Mouse (Mus musculus) ES-E14 (cell line): ENCODE data around the gene H2al1h. TPM values are rescaled to one million over a fixed set of nuclear protein-coding genes. Genes with fewer than 3 reads are reported as not detected.
"Not testable (repeated sequence)": the region's sequence is repeated elsewhere in the genome, so short reads cannot be mapped to it uniquely, and the experiment has no call there.

Source experiments
- DNase-seq: peaks from one replicate; pipeline ENCODE4 v3.0.0-alpha.2; 2013; ENCODE audit warnings: low read depth, low spot score
- H3K27ac ChIP-seq: 2 replicates; pipeline ENCODE4 v1.5.1; 2012; ENCODE audit warnings: low read depth, mild to moderate bottlenecking, low read length, moderate library complexity, mixed read lengths; ENCODE audit not compliant: poor library complexity, insufficient read depth, severe bottlenecking
- H3K36me3 ChIP-seq: 2 replicates; pipeline ENCODE4 v1.6.1; 2012; ENCODE audit warnings: mild to moderate bottlenecking, low read length, moderate library complexity, mixed read lengths; ENCODE audit not compliant: control insufficient read depth, poor library complexity, insufficient read depth, severe bottlenecking
- H3K4me1 ChIP-seq, 2 experiments: fragments of 150-350 bp in 1 of 2; sonication (generic) in 1 of 2; 2 replicates each; pipeline ENCODE4 v1.6.1; 2012; ENCODE audit warnings: low read length in 2 of 2, mild to moderate bottlenecking in 1 of 2, mixed read lengths in 1 of 2; ENCODE audit not compliant: control insufficient read depth in 2 of 2, insufficient read depth in 2 of 2, poor library complexity in 1 of 2
- H3K4me3 ChIP-seq, 2 experiments: fragments of 150-350 bp in 1 of 2; sonication (generic) in 1 of 2; 2 replicates each; pipeline ENCODE4 v1.5.1; 2012; ENCODE audit warnings: low read length in 2 of 2, low read depth in 1 of 2, mild to moderate bottlenecking in 1 of 2, mixed read lengths in 1 of 2; ENCODE audit not compliant: insufficient read depth in 1 of 2, poor library complexity in 1 of 2, severe bottlenecking in 1 of 2
- H3K9ac ChIP-seq: 2 replicates; pipeline ENCODE4 v1.6.1; 2012; ENCODE audit warnings: low read depth, mild to moderate bottlenecking, low read length, mixed read lengths; ENCODE audit not compliant: poor library complexity, insufficient read depth, severe bottlenecking
- H3K9me3 ChIP-seq: fragments of 150-350 bp; sonication (generic); 2 replicates; pipeline ENCODE4 v1.6.1; 2012; ENCODE audit warnings: low read depth, mild to moderate bottlenecking, low read length; ENCODE audit not compliant: control insufficient read depth, insufficient read depth
- CHD2 ChIP-seq: IDR thresholded peaks from 2 replicates; pipeline ENCODE4 v1.6.1; 2014; ENCODE audit warnings: mild to moderate bottlenecking, low read depth, low read length, inconsistent platforms
- HCFC1 ChIP-seq: IDR thresholded peaks from 2 replicates; pipeline ENCODE4 v1.6.1; 2012; ENCODE audit warnings: low read length, inconsistent platforms, borderline replicate concordance; ENCODE audit not compliant: insufficient read depth
- MAFK ChIP-seq: IDR thresholded peaks from 2 replicates; pipeline ENCODE4 v1.6.1; 2014; ENCODE audit warnings: mild to moderate bottlenecking, low read depth, low read length, inconsistent platforms; ENCODE audit not compliant: insufficient read depth
- ZC3H11A ChIP-seq: IDR thresholded peaks from 2 replicates; pipeline ENCODE4 v1.6.1; 2012; ENCODE audit warnings: low read depth, mild to moderate bottlenecking, inconsistent platforms, low read length, borderline replicate concordance
- ZNF384 ChIP-seq: IDR thresholded peaks from 2 replicates; pipeline ENCODE4 v1.6.1; 2012; ENCODE audit warnings: low read depth, low read length, inconsistent platforms
- in situ Hi-C, 2 experiments: fragments of 600-800 bp; cut with MboI; formaldehyde crosslinking; loops; one replicate each; pipeline ENCODE4 v1.15.1; 2025; ENCODE audit warnings: low sequenced_read_pairs in 2 of 2, inconsistent platforms in 1 of 2; ENCODE audit not compliant: unreplicated experiment in 2 of 2
- total RNA-seq: library from RNA; depleted of rRNA; stranded (reverse); fragments of 300-350 nt; gene quantifications from 2 replicates; pipeline ENCODE4 v1.2.3, GENCODE M21; 2012; rRNA removed

The H2al1h gene
- not detected in 2 replicates for total RNA-seq

GRCm38 (mm10) chrX:11321192-11321591 is at the start of gene H2al1h:
Gene H2al1h (plus strand): TSS chrX:11321492.
- H3K9ac ChIP-seq, H3K36me3 ChIP-seq, DNase-seq, in situ Hi-C loops, H3K4me1 ChIP-seq, H3K27ac ChIP-seq, H3K9me3 ChIP-seq, H3K4me3 ChIP-seq: not testable (repeated sequence)

GRCm38 (mm10) chrX:11273190-11273589 is 48.1 kb upstream of the H2al1h start:
- TF ChIP-seq CHD2, result no peak
- no peak for TF ChIP-seq ZNF384
- TF ChIP-seq MAFK, result no peak
- TF ChIP-seq HCFC1, result no peak
- no peak for TF ChIP-seq ZC3H11A
- Histone ChIP-seq H3K9me3 (no peaks in the 10 kb centered on the region), H3K4me3 (no peak overlapping the region), H3K4me1 (no peaks in the 10 kb centered on the region), H3K9ac (no peak overlapping the region), H3K27ac (no peak overlapping the region), H3K36me3 (no peaks in the 10 kb centered on the region)
- in situ Hi-C loops, result no loop called here
- no peak for DNase-seq

GRCm38 (mm10) chrX:11277083-11277482 is 44.2 kb upstream of the H2al1h start:
- DNase-seq, result no peak
- no peaks in the 10 kb centered on the region for H3K9me3 ChIP-seq
- in situ Hi-C loops, result no loop called here
- TF ChIP-seq MAFK (no peak), ZC3H11A (no peak), CHD2 (no peak), HCFC1 (no peak), ZNF384 (no peak)
- H3K4me1 ChIP-seq, result no peaks in the 10 kb centered on the region
- no peak overlapping the region for H3K27ac ChIP-seq
- H3K9ac ChIP-seq, result no peak overlapping the region
- no peaks in the 10 kb centered on the region for H3K36me3 ChIP-seq
- H3K4me3 ChIP-seq, result no peak overlapping the region

GRCm38 (mm10) chrX:11280741-11281140 is 40.6 kb upstream of the H2al1h start:
- no peak overlapping the region for H3K9ac ChIP-seq
- DNase-seq, result no peak
- H3K27ac ChIP-seq, result no peak overlapping the region
- no peaks in the 10 kb centered on the region for H3K36me3 ChIP-seq
- no peak overlapping the region for H3K4me3 ChIP-seq
- H3K9me3 ChIP-seq, result no peaks in the 10 kb centered on the region
- no peaks in the 10 kb centered on the region for H3K4me1 ChIP-seq
- in situ Hi-C loops, result no loop called here
- no peak for TF ChIP-seq ZC3H11A
- no peak for TF ChIP-seq MAFK
- TF ChIP-seq ZNF384, result no peak
- TF ChIP-seq HCFC1, result no peak
- TF ChIP-seq CHD2, result no peak

- Histone ChIP-seq H3K36me3 (no peaks in the 10 kb centered on the region), H3K4me1 (no peaks in the 10 kb centered on the region), H3K4me3 (no peak overlapping the region), H3K27ac (no peak overlapping the region), H3K9me3 (no peaks in the 10 kb centered on the region), H3K9ac (no peak overlapping the region)
- in situ Hi-C loops, result no loop called here
- no peak for TF ChIP-seq CHD2
- TF ChIP-seq MAFK, result no peak
- no peak for TF ChIP-seq ZC3H11A
- TF ChIP-seq ZNF384, result no peak
- TF ChIP-seq HCFC1, result no peak
- no peak for DNase-seq
Measured at GRCm38 (mm10) chrX:11288306-11288882, 32.9 kb upstream of the H2al1h start.
